14 mouse cellular contexts compared by ENCODE assay signal in genomic region chr6:126365495-126365894, GRCm38 (mm10).
"Had no signal": no experiment of that assay in that cellular context is flagged by ENCODE, and none has a peak within 500 bp of the region (broad histone marks: within the 10 kb centered on the region; RNA-seq: fewer than 3 reads in every experiment).

No protein-coding gene starts in this region.

- H3K9me3 ChIP-seq: limb, embryonic 12.5 days; midbrain, embryonic 13.5 days; neural tube, embryonic 15.5 days had no signal

- H3K27me3 ChIP-seq: limb, embryonic 12.5 days; midbrain, embryonic 13.5 days; neural tube, embryonic 15.5 days had no signal

- ATAC-seq: midbrain, embryonic 13.5 days had no signal

- H3K27ac ChIP-seq: kidney, postnatal 0 days; limb, embryonic 12.5 days; liver, embryonic 14.5 days; midbrain, embryonic 13.5 days; neural tube, embryonic 15.5 days had no signal

- H3K4me3 ChIP-seq: limb, embryonic 12.5 days; midbrain, embryonic 13.5 days; neural tube, embryonic 15.5 days had no signal

- DNase-seq: kidney, postnatal 36 days; layer of hippocampus, adult 9-11 months; layer of hippocampus, postnatal 36 days; liver; lung, adult 18-20 months; right cerebral cortex, adult 18-20 months; right cerebral cortex, postnatal 25 days; thymus, adult 2 months; thymus, postnatal 25 days had no signal

- H3K4me1 ChIP-seq: limb, embryonic 12.5 days; midbrain, embryonic 13.5 days; neural tube, embryonic 15.5 days had no signal

- H3K4me2 ChIP-seq: limb, embryonic 12.5 days; midbrain, embryonic 13.5 days; neural tube, embryonic 15.5 days had no signal

- H3K9ac ChIP-seq: limb, embryonic 12.5 days; liver, embryonic 14.5 days; midbrain, embryonic 13.5 days; neural tube, embryonic 15.5 days had no signal

- H3K36me3 ChIP-seq: limb, embryonic 12.5 days; midbrain, embryonic 13.5 days; neural tube, embryonic 15.5 days had no signal
